Comparison of ENCODE assay signal across 27 mouse cellular contexts in the genomic region with DNA sequence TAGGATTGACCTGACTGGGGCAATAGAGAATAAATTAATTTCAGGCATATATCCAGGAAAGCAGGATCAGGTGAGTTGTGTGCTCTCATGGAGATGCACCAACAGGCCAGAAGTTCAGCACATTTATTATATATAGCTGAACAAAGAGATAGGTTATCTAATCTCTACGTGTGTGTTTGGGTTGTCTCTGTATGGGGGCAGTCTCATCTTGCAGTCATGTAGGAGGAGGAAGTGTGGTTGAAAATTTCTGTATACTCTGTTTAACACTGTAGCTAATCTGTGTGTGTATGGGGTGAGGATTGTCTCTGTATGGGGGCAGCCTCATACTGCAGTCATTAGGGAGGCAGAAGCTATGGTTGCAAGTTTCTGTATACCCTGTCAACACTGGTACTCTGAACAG. TPM values are rescaled to one million over a fixed set of nuclear protein-coding genes. Genes with fewer than 3 reads are reported as not detected.
A peak's percentile ranks its signal among the peaks of the same experiment; 100 is the strongest.
DNase-seq lines count a peak whose midpoint lies in the region; ATAC-seq and TF ChIP-seq lines count a peak whose summit lies in the region.
"Had no signal": no experiment of that assay in that cellular context is flagged by ENCODE, and none has a peak within 500 bp of the region (broad histone marks: within the 10 kb centered on the region; RNA-seq: fewer than 3 reads in every experiment).

No protein-coding gene starts in this region.

- DNase-seq in forebrain, embryonic 10.5 days (ENCODE audit: extremely low spot score, low spot score) = peak; percentile 10
- no peak for DNase-seq in G1E (ENCODE audit: low spot score)
- no peak for DNase-seq in liver, embryonic 14.5 days (ENCODE audit: low read depth in 3 of 3, low spot score in 3 of 3)
- DNase-seq in liver, postnatal 0 days = peak; percentile 3
- DNase-seq in cerebellum, adult 9-11 months = no peak
- no peak for DNase-seq in left cerebral cortex, postnatal 4 days
- DNase-seq: adrenal gland, postnatal 10 days; adrenal gland, postnatal 36 days; cerebellum, adult 11-12 months; cerebellum, adult 8-10 months; cerebellum, postnatal 14 days; gastrocnemius, postnatal 10 days; gastrocnemius, postnatal 36 days; heart, adult 2 months; heart, postnatal 14 days; heart, postnatal 4 days had no signal

- H3K4me3 ChIP-seq in forebrain, embryonic 10.5 days = no peak overlapping the region
- H3K4me3 ChIP-seq in forebrain, embryonic 15.5 days = no peak overlapping the region
- H3K4me3 ChIP-seq in G1E (ENCODE audit: low read depth, low read length) = no peak overlapping the region
- no peak overlapping the region for H3K4me3 ChIP-seq in liver, embryonic 14.5 days (ENCODE audit: insufficient read depth in 1 of 2, low read depth in 2 of 2, low read length in 2 of 2)
- no peak overlapping the region for H3K4me3 ChIP-seq in liver, postnatal 0 days (ENCODE audit: low read depth, low read length)
- H3K4me3 ChIP-seq: embryonic facial prominence, embryonic 12.5 days; embryonic facial prominence, embryonic 15.5 days; forebrain, embryonic 12.5 days; heart, adult 2 months; heart, embryonic 10.5 days; heart, embryonic 13.5 days had no signal

- H3K27ac ChIP-seq in forebrain, embryonic 10.5 days = peak overlapping the region; percentile 60; the same call in 1 of the 2 replicates
- no peak overlapping the region for H3K27ac ChIP-seq in forebrain, embryonic 15.5 days (replicated peaks)
- no peak overlapping the region for H3K27ac ChIP-seq in liver, embryonic 14.5 days
- H3K27ac ChIP-seq in liver, postnatal 0 days (ENCODE audit: low read depth) = no peak overlapping the region
- H3K27ac ChIP-seq: embryonic facial prominence, embryonic 12.5 days; embryonic facial prominence, embryonic 15.5 days; forebrain, embryonic 12.5 days; heart, adult 2 months; heart, embryonic 10.5 days; heart, embryonic 13.5 days; hindbrain, embryonic 14.5 days; hindbrain, postnatal 0 days had no signal

- ATAC-seq in forebrain, embryonic 15.5 days (replicated peaks) = no peak
- ATAC-seq in G1E (ENCODE audit: extremely low read depth, insufficient number of reproducible peaks, low FRiP score, poor library complexity, severe bottlenecking) = peak; percentile 75
- ATAC-seq in liver, embryonic 14.5 days (ENCODE audit: insufficient read depth) = peak; percentile 34
- no peak for ATAC-seq in liver, postnatal 0 days
- ATAC-seq in monocyte, adult 5-6 weeks (replicated peaks; ENCODE audit: insufficient number of reproducible peaks, low FRiP score, low TSS enrichment, poor library complexity, severe bottlenecking) = no peak
- ATAC-seq: forebrain, embryonic 16.5 days; hindbrain, postnatal 0 days; Patski had no signal

- WGBS in forebrain, embryonic 10.5 days = 73% methylated on average over 1 of the region's 1 CpGs
- 77% methylated on average over 1 of the region's 1 CpGs for WGBS in forebrain, embryonic 15.5 days
- WGBS in liver, embryonic 14.5 days (ENCODE audit: insufficient replicate concordance) = 3% methylated on average over 1 of the region's 1 CpGs
- WGBS in liver, postnatal 0 days (ENCODE audit: insufficient replicate concordance) = 29% methylated on average over 1 of the region's 1 CpGs

- no peaks in the 10 kb centered on the region for H3K9me3 ChIP-seq in forebrain, embryonic 10.5 days
- H3K9me3 ChIP-seq in forebrain, embryonic 15.5 days = no peaks in the 10 kb centered on the region
- H3K9me3 ChIP-seq in G1E (replicated peaks) = no peaks in the 10 kb centered on the region
- H3K9me3 ChIP-seq in liver, embryonic 14.5 days (ENCODE audit: control insufficient read depth, low read length) = no peaks in the 10 kb centered on the region
- H3K9me3 ChIP-seq in liver, postnatal 0 days (ENCODE audit: low read length) = no peaks in the 10 kb centered on the region
- H3K9me3 ChIP-seq: embryonic facial prominence, embryonic 12.5 days; embryonic facial prominence, embryonic 15.5 days; forebrain, embryonic 12.5 days; heart, embryonic 10.5 days; heart, embryonic 13.5 days had no signal

- H3K27me3 ChIP-seq in forebrain, embryonic 10.5 days (ENCODE audit: poor library complexity, severe bottlenecking) = no peaks in the 10 kb centered on the region
- H3K27me3 ChIP-seq in forebrain, embryonic 15.5 days = no peaks in the 10 kb centered on the region
- H3K27me3 ChIP-seq in G1E (ENCODE audit: insufficient read depth, low read length) = peaks cover 19% of the 10 kb centered on the region
- no peaks in the 10 kb centered on the region; the same call in 1 of the 2 replicates for H3K27me3 ChIP-seq in liver, embryonic 14.5 days (ENCODE audit: control insufficient read depth, insufficient read depth, low read length)
- no peaks in the 10 kb centered on the region for H3K27me3 ChIP-seq in liver, postnatal 0 days (ENCODE audit: insufficient read depth, low read length)
- H3K27me3 ChIP-seq: embryonic facial prominence, embryonic 12.5 days; embryonic facial prominence, embryonic 15.5 days; forebrain, embryonic 12.5 days; heart, embryonic 13.5 days; Patski had no signal

- no peak overlapping the region for H3K4me2 ChIP-seq in forebrain, embryonic 15.5 days (replicated peaks)
- no peak overlapping the region for H3K4me2 ChIP-seq in liver, embryonic 14.5 days (ENCODE audit: low read depth)
- H3K4me2 ChIP-seq in liver, postnatal 0 days (ENCODE audit: low read depth, low read length) = no peak overlapping the region
- H3K4me2 ChIP-seq: embryonic facial prominence, embryonic 12.5 days; embryonic facial prominence, embryonic 15.5 days; forebrain, embryonic 12.5 days; heart, embryonic 13.5 days; hindbrain, embryonic 14.5 days had no signal

- no peak overlapping the region for H3K9ac ChIP-seq in forebrain, embryonic 15.5 days (replicated peaks)
- H3K9ac ChIP-seq in liver, embryonic 14.5 days (replicated peaks) = no peak overlapping the region
- no peak overlapping the region for H3K9ac ChIP-seq in liver, postnatal 0 days (replicated peaks)
- H3K9ac ChIP-seq: embryonic facial prominence, embryonic 12.5 days; embryonic facial prominence, embryonic 15.5 days; forebrain, embryonic 12.5 days; heart, embryonic 13.5 days; hindbrain, embryonic 14.5 days had no signal

- TF ChIP-seq EP300 in liver, embryonic 14.5 days (IDR thresholded peaks at IDR 0.05; ENCODE audit: low read depth) = peak; percentile 15; the same call in 1 of the 2 replicates
- no peak for TF ChIP-seq EP300 in liver, postnatal 0 days (IDR thresholded peaks at IDR 0.05; ENCODE audit: low read depth)

- intact Hi-C loops in left cerebral cortex, postnatal 4 days (cut with DNase I) = no loop called here

- peaks cover 66% of the 10 kb centered on the region for H3K4me1 ChIP-seq in forebrain, embryonic 10.5 days
- H3K4me1 ChIP-seq in forebrain, embryonic 15.5 days = peaks cover 29% of the 10 kb centered on the region
- H3K4me1 ChIP-seq in G1E (ENCODE audit: insufficient read depth, low read depth, low read length) = peaks cover 47% of the 10 kb centered on the region
- H3K4me1 ChIP-seq in liver, embryonic 14.5 days (replicated peaks; ENCODE audit: control insufficient read depth in 2 of 2, insufficient read depth in 2 of 2, low read length in 1 of 2) = peaks cover 10 to 15% of the 10 kb centered on the region in 2 experiments
- H3K4me1 ChIP-seq in liver, postnatal 0 days (ENCODE audit: insufficient read depth) = 0 out of 2 replicates have a peak, but pooled peaks cover 4% of the 10 kb centered on the region

- no peaks in the 10 kb centered on the region for H3K36me3 ChIP-seq in forebrain, embryonic 10.5 days (replicated peaks)
- H3K36me3 ChIP-seq in forebrain, embryonic 15.5 days = no peaks in the 10 kb centered on the region
- H3K36me3 ChIP-seq in G1E (replicated peaks) = no peaks in the 10 kb centered on the region
- H3K36me3 ChIP-seq in liver, embryonic 14.5 days (replicated peaks; ENCODE audit: control insufficient read depth, insufficient read depth, low read depth) = no peaks in the 10 kb centered on the region
- H3K36me3 ChIP-seq in liver, postnatal 0 days (replicated peaks; ENCODE audit: insufficient read depth, low read length) = no peaks in the 10 kb centered on the region
- H3K36me3 ChIP-seq: embryonic facial prominence, embryonic 12.5 days; embryonic facial prominence, embryonic 15.5 days; forebrain, embryonic 12.5 days; heart, embryonic 10.5 days; heart, embryonic 13.5 days had no signal

- TF ChIP-seq CTCF in G1E (IDR thresholded peaks at IDR 0.05; ENCODE audit: low read depth, low read length) = no peak
- TF ChIP-seq CTCF in liver, embryonic 14.5 days (IDR thresholded peaks at IDR 0.05; ENCODE audit: low read depth) = no peak
- no peak for TF ChIP-seq CTCF in liver, postnatal 0 days (IDR thresholded peaks at IDR 0.05; ENCODE audit: low read depth)

RNA-seq across cellular contexts. Expression of a gene that starts 34.3 kb away (rescaled TPM):
- polyA plus RNA-seq in forebrain, embryonic 10.5 days (2016; fragmentation: Nextera tagmentation; extraction: Ambion mirVana) = 5.5 and 6.2 TPM in 2 replicates
- polyA plus RNA-seq in forebrain, embryonic 15.5 days (2015; fragmentation: Nextera tagmentation; extraction: Ambion mirVana) = 0.59 and 4.8 TPM in 2 replicates
- total RNA-seq in G1E (2014; fragmentation: Nextera tagmentation) = 20.1 and 24.5 TPM in 2 replicates
- total RNA-seq in G1E (2017) = 24.1 and 30.6 TPM in 2 replicates
- polyA plus RNA-seq in G1E (2012) = 1.1 and 1.6 TPM in 2 replicates
- 3.7 and 29.6 TPM in 2 replicates for polyA plus RNA-seq in liver, embryonic 14.5 days (2012; rRNA removed)
- polyA plus RNA-seq in liver, embryonic 14.5 days (2014; fragmentation: Nextera tagmentation; extraction: Ambion mirVana) = 0.99 and 2.3 TPM in 2 replicates
- 5.5 and 5.6 TPM in 2 replicates for polyA plus RNA-seq in liver, postnatal 0 days (2015; fragmentation: Nextera tagmentation; extraction: Ambion mirVana)
- total RNA-seq in left cerebral cortex, postnatal 4 days (2021) = 100 to 1,000 TPM; 149 to 157 TPM
- 5.4 to 13.1 TPM (median 10.0 TPM) in 3 replicates for total RNA-seq in monocyte, adult 5-6 weeks (2017)

Comparison
In these comparisons a context has a peak if more than half of its experiments do, and no peak if none do; other contexts are left out.
1. DNase-seq: peak in forebrain, embryonic 10.5 days (single experiment) and liver, postnatal 0 days (single experiment); none in G1E (single experiment), liver, embryonic 14.5 days (0 of 3), cerebellum, adult 9-11 months (single experiment) and left cerebral cortex, postnatal 4 days (single experiment).
2. ATAC-seq: peak in G1E (single experiment) and liver, embryonic 14.5 days (single experiment); none in forebrain, embryonic 15.5 days (single experiment), liver, postnatal 0 days (single experiment) and monocyte, adult 5-6 weeks (single experiment).